Mouse (Mus musculus) embryonic facial prominence, embryonic 14.5 days (tissue): Measurements from ENCODE around the gene Fcer2a. TPM values are rescaled to one million over a fixed set of nuclear protein-coding genes. Genes with fewer than 3 reads are reported as not detected.

ENCODE experiments used
- ATAC-seq: fragments of 200-750 bp; cut with Nextera tagmentation; 2 replicates; pipeline ENCODE4 v1.8.0; 2017; ENCODE audit warnings: low read depth, moderate number of reproducible peaks, moderate TSS enrichment
- DNase-seq: peaks from one replicate; pipeline ENCODE4 v3.0.0-alpha.2; 2015; ENCODE audit warnings: low spot score
- H3K27ac ChIP-seq: fragments of 300-500 bp; sonication (generic); replicated peaks from 2 replicates; pipeline ENCODE4 v1.5.1; 2014; ENCODE audit warnings: low read depth, mild to moderate bottlenecking, low read length, moderate library complexity
- H3K27me3 ChIP-seq: fragments of 300-500 bp; sonication (generic); replicated peaks from 2 replicates; pipeline ENCODE4 v1.6.1; 2014; ENCODE audit warnings: low read length; ENCODE audit not compliant: control insufficient read depth, insufficient read depth
- H3K36me3 ChIP-seq: fragments of 300-500 bp; sonication (generic); 2 replicates; pipeline ENCODE4 v1.6.1; 2014; ENCODE audit warnings: low read length, mixed read lengths; ENCODE audit not compliant: control insufficient read depth, insufficient read depth
- H3K4me1 ChIP-seq: fragments of 300-500 bp; sonication (generic); 2 replicates; pipeline ENCODE4 v1.6.1; 2014; ENCODE audit warnings: antibody characterized with exemption, low read length; ENCODE audit not compliant: control insufficient read depth, insufficient read depth
- H3K4me2 ChIP-seq: fragments of 300-500 bp; sonication (generic); 2 replicates; pipeline ENCODE4 v1.6.1; 2014; ENCODE audit warnings: low read depth, mild to moderate bottlenecking, low read length, moderate library complexity, mixed read lengths
- H3K4me3 ChIP-seq: fragments of 300-500 bp; sonication (generic); 2 replicates; pipeline ENCODE4 v1.5.1; 2014; ENCODE audit warnings: low read depth, mild to moderate bottlenecking, low read length
- H3K9ac ChIP-seq: fragments of 300-500 bp; sonication (generic); 2 replicates; pipeline ENCODE4 v1.6.1; 2014; ENCODE audit warnings: low read depth, mild to moderate bottlenecking, low read length, moderate library complexity, mixed read lengths
- H3K9me3 ChIP-seq: fragments of 300-500 bp; sonication (generic); 2 replicates; pipeline ENCODE4 v1.6.1; 2016; ENCODE audit warnings: low read length; ENCODE audit not compliant: control insufficient read depth
- WGBS: fragments of 180-500 bp; shearing (Covaris S2); extraction: QIAGEN DNeasy Blood & Tissue Kit; methylation state at CpG from one replicate; pipeline ENCODE4 v1.1.7; 2014; 5-methylcytosine and 5-hydroxymethylcytosine counted together
- polyA plus RNA-seq: library from polyadenylated mRNA; unstranded; fragments of >200 nt; fragmentation: Nextera tagmentation; extraction: Ambion mirVana; gene quantifications from 2 replicates; pipeline ENCODE4 v1.2.1, GENCODE M21; 2014

Gene Fcer2a
- polyA plus RNA-seq, result 0.07 and 0.14 TPM in 2 replicates

- ATAC-seq (no peak), DNase-seq (no peak)
- WGBS, result 84% methylated on average over 3 of the region's 3 CpGs
Observed at GRCm38 (mm10) chr8:3694121-3694520, at the start of gene Fcer2a. TSS of gene Fcer2a (minus strand) at chr8:3694175.

GRCm38 (mm10) chr8:3736947-3737346 is 43.0 kb upstream of the Fcer2a start:
- no peak overlapping the region for H3K27ac ChIP-seq
- H3K4me1 ChIP-seq, result no peaks in the 10 kb centered on the region
- H3K36me3 ChIP-seq, result no peaks in the 10 kb centered on the region
- H3K9me3 ChIP-seq, result no peaks in the 10 kb centered on the region
- no peak for ATAC-seq
- no peak overlapping the region for H3K4me3 ChIP-seq
- 84% methylated on average over 2 of the region's 2 CpGs for WGBS
- H3K4me2 ChIP-seq, result no peak overlapping the region
- no peak for DNase-seq
- no peak overlapping the region for H3K9ac ChIP-seq
- H3K27me3 ChIP-seq, result no peaks in the 10 kb centered on the region

More at GRCm38 (mm10) chr8:3694121-3694520, at the start of gene Fcer2a:
- no peaks in the 10 kb centered on the region for H3K27me3 ChIP-seq
- H3K36me3 ChIP-seq, result no peaks in the 10 kb centered on the region
- no peaks in the 10 kb centered on the region for H3K4me1 ChIP-seq
- H3K27ac ChIP-seq, result no peak within 1 kb of the TSS
- no peak within 1 kb of the TSS for H3K4me2 ChIP-seq
- H3K4me3 ChIP-seq, result no peak within 1 kb of the TSS
- H3K9ac ChIP-seq, result no peak within 1 kb of the TSS
- no peaks in the 10 kb centered on the region for H3K9me3 ChIP-seq

- 86% methylated on average over 2 of the region's 2 CpGs for WGBS
Observed at GRCm38 (mm10) chr8:3735599-3735998, 41.6 kb upstream of the Fcer2a start.

GRCm38 (mm10) chr8:3734084-3734483 is 40.1 kb upstream of the Fcer2a start:
- no peaks in the 10 kb centered on the region for H3K36me3 ChIP-seq
- no peak overlapping the region for H3K27ac ChIP-seq
- H3K4me1 ChIP-seq, result no peaks in the 10 kb centered on the region
- H3K27me3 ChIP-seq, result no peaks in the 10 kb centered on the region
- DNase-seq, result no peak
- no peaks in the 10 kb centered on the region for H3K9me3 ChIP-seq
- no peak overlapping the region for H3K4me2 ChIP-seq
- H3K9ac ChIP-seq, result no peak overlapping the region
- no peak for ATAC-seq
- H3K4me3 ChIP-seq, result no peak overlapping the region
- WGBS, result 52% methylated on average over 1 of the region's 1 CpGs

More at GRCm38 (mm10) chr8:3735599-3735998, 41.6 kb upstream of the Fcer2a start:
- DNase-seq, result no peak
- H3K4me1 ChIP-seq, result no peaks in the 10 kb centered on the region
- H3K4me3 ChIP-seq, result no peak overlapping the region
- H3K4me2 ChIP-seq, result no peak overlapping the region
- no peaks in the 10 kb centered on the region for H3K36me3 ChIP-seq
- H3K27ac ChIP-seq, result no peak overlapping the region
- no peaks in the 10 kb centered on the region for H3K9me3 ChIP-seq
- no peak overlapping the region for H3K9ac ChIP-seq
- H3K27me3 ChIP-seq, result no peaks in the 10 kb centered on the region
- ATAC-seq, result no peak

GRCm38 (mm10) chr8:3721041-3721440 is 27.1 kb upstream of the Fcer2a start:
- Histone ChIP-seq H3K4me2 (no peak overlapping the region), H3K9ac (no peak overlapping the region), H3K27me3 (no peaks in the 10 kb centered on the region), H3K9me3 (no peaks in the 10 kb centered on the region), H3K4me1 (no peaks in the 10 kb centered on the region), H3K4me3 (no peak overlapping the region), H3K36me3 (no peaks in the 10 kb centered on the region), H3K27ac (no peak overlapping the region)
- ATAC-seq (no peak), DNase-seq (no peak)
- WGBS, result 39% methylated on average over 1 of the region's 1 CpGs

GRCm38 (mm10) chr8:3720551-3720950 is 26.6 kb upstream of the Fcer2a start, which contains the start of gene Clec4g:
TSS of gene Clec4g (minus strand) at chr8:3720651.
- WGBS, result 77% methylated on average over 5 of the region's 5 CpGs
- H3K9ac ChIP-seq, result no peak within 1 kb of the TSS
- H3K27ac ChIP-seq, result no peak within 1 kb of the TSS
- ATAC-seq (no peak), DNase-seq (no peak)
- H3K27me3 ChIP-seq, result no peaks in the 10 kb centered on the region
- no peak within 1 kb of the TSS for H3K4me3 ChIP-seq
- no peaks in the 10 kb centered on the region for H3K36me3 ChIP-seq
- H3K9me3 ChIP-seq, result no peaks in the 10 kb centered on the region
- no peaks in the 10 kb centered on the region for H3K4me1 ChIP-seq
- H3K4me2 ChIP-seq, result no peak within 1 kb of the TSS

- Histone ChIP-seq H3K36me3 (no peaks in the 10 kb centered on the region), H3K27ac (no peak overlapping the region), H3K9ac (no peak overlapping the region), H3K9me3 (no peaks in the 10 kb centered on the region), H3K4me1 (no peaks in the 10 kb centered on the region), H3K4me3 (no peak overlapping the region), H3K27me3 (no peaks in the 10 kb centered on the region), H3K4me2 (no peak overlapping the region)
- 13% methylated on average over 14 of the region's 14 CpGs for WGBS
- peak; percentile 27 for DNase-seq
- ATAC-seq, result no peak
Observed at GRCm38 (mm10) chr8:3718559-3718958, 24.6 kb upstream of the Fcer2a start.

GRCm38 (mm10) chr8:3717321-3717954 is 23.5 kb upstream of the Fcer2a start:
- H3K4me2 ChIP-seq, result no peak overlapping the region
- H3K27ac ChIP-seq, result no peak overlapping the region
- DNase-seq, result no peak
- no peak for ATAC-seq
- H3K9ac ChIP-seq, result no peak overlapping the region
- 83% methylated on average over 12 of the region's 12 CpGs for WGBS
- H3K27me3 ChIP-seq, result no peaks in the 10 kb centered on the region
- no peak overlapping the region for H3K4me3 ChIP-seq
- H3K36me3 ChIP-seq, result no peaks in the 10 kb centered on the region
- no peaks in the 10 kb centered on the region for H3K4me1 ChIP-seq
- no peaks in the 10 kb centered on the region for H3K9me3 ChIP-seq

GRCm38 (mm10) chr8:3711646-3712045 is 17.7 kb upstream of the Fcer2a start:
- H3K36me3 ChIP-seq, result no peaks in the 10 kb centered on the region
- no peaks in the 10 kb centered on the region for H3K9me3 ChIP-seq
- no peaks in the 10 kb centered on the region for H3K27me3 ChIP-seq
- no peak overlapping the region for H3K4me2 ChIP-seq
- H3K4me3 ChIP-seq, result no peak overlapping the region
- H3K9ac ChIP-seq, result no peak overlapping the region
- no peak for ATAC-seq
- 46% methylated on average over 2 of the region's 2 CpGs for WGBS
- no peak overlapping the region for H3K27ac ChIP-seq
- no peaks in the 10 kb centered on the region for H3K4me1 ChIP-seq
- no peak for DNase-seq
